Comparison of ENCODE assay signal across 8 mouse cellular contexts in genomic region chr13:107022266-107023171, GRCm38 (mm10). TPM values are rescaled to one million over a fixed set of nuclear protein-coding genes. Genes with fewer than 3 reads are reported as not detected.
DNase-seq lines count a peak whose midpoint lies in the region; ATAC-seq and TF ChIP-seq lines count a peak whose summit lies in the region.

No protein-coding gene starts in this region.

- H3K9me3 ChIP-seq in hindbrain, embryonic 15.5 days = no peaks in the 10 kb centered on the region

- peak overlapping the region; percentile 83 for H3K4me2 ChIP-seq in hindbrain, embryonic 15.5 days

- H3K4me1 ChIP-seq in hindbrain, embryonic 15.5 days (replicated peaks) = peaks cover 31% of the 10 kb centered on the region

- intact Hi-C loops in left cerebral cortex, adult 2 months (cut with DNase I) = loop anchor here (2.0 to 5.0 kb wide), 3 partner anchors 50 to 78 kb away; partner anchors contain the start of gene Dimt1

- WGBS in hindbrain, embryonic 15.5 days = 2% methylated on average over 68 of the region's 97 CpGs
- 4% methylated on average over 55 of the region's 97 CpGs for WGBS in macrophage (ENCODE audit: missing documents)

- DNase-seq in WW6 (ENCODE audit: low read depth, low spot score) = peak; percentile 46
- peak; percentile 83 to 93 for DNase-seq in cerebellum, postnatal 25 days
- peak; percentile 46 to 64 for DNase-seq in frontal cortex, postnatal 36 days (ENCODE audit: low spot score in 2 of 2)
- DNase-seq in left cerebral cortex, adult 2 months (ENCODE audit: extremely low spot score in 1 of 2, low spot score in 2 of 2) = peak; percentile 74 to 86
- DNase-seq in right cerebral cortex, adult 18-20 months = peak; percentile 84
- peak; percentile 77 for DNase-seq in urinary bladder, postnatal 14 days (ENCODE audit: low spot score)

- TF ChIP-seq CTCF in left cerebral cortex, adult 2 months (IDR thresholded peaks at IDR 0.05) = no peak

- ATAC-seq in hindbrain, embryonic 15.5 days (ENCODE audit: low FRiP score, low read depth) = peak; percentile 96

- H3K27me3 ChIP-seq in hindbrain, embryonic 15.5 days = no peaks in the 10 kb centered on the region

- H3K4me3 ChIP-seq in hindbrain, embryonic 15.5 days = peak overlapping the region; percentile 97
- H3K4me3 ChIP-seq in left cerebral cortex, adult 2 months = peak overlapping the region; percentile 75
- H3K4me3 ChIP-seq in macrophage (ENCODE audit: inconsistent target) = peak overlapping the region; percentile 37

- H3K36me3 ChIP-seq in hindbrain, embryonic 15.5 days = no peaks in the 10 kb centered on the region
- no peaks in the 10 kb centered on the region for H3K36me3 ChIP-seq in macrophage (ENCODE audit: inconsistent target)

- peak overlapping the region; percentile 99 for H3K27ac ChIP-seq in hindbrain, embryonic 15.5 days (replicated peaks)
- H3K27ac ChIP-seq in left cerebral cortex, adult 2 months = peak overlapping the region; percentile 93
- peak overlapping the region; percentile 66 for H3K27ac ChIP-seq in macrophage

- peak overlapping the region; percentile 90 for H3K9ac ChIP-seq in hindbrain, embryonic 15.5 days

- H3K79me2 ChIP-seq in macrophage (ENCODE audit: inconsistent target) = peaks cover 41% of the 10 kb centered on the region

RNA-seq across cellular contexts. Expression of gene Kif2a, which starts 0.6 kb away (rescaled TPM):
- polyA plus RNA-seq in hindbrain, embryonic 15.5 days (2015; fragmentation: Nextera tagmentation; extraction: Ambion mirVana) = 70.8 and 78.8 TPM in 2 replicates
- 100 to 1,000 TPM in 1 of 2 experiments, 10 to 100 TPM in 1; 88.8 to 107 TPM for total RNA-seq in left cerebral cortex, adult 2 months (2021)
- 10 to 100 TPM in 25 of 26 experiments, 1 to 10 TPM in 1; 8.3 to 43.6 (median 30.5) TPM for total RNA-seq in macrophage (2018; cell fraction: chromatin; rRNA removed)
- total RNA-seq in macrophage (2018; cell fraction: cytosol; rRNA removed) = 10 to 100 TPM; 22.0 to 34.2 (median 25.7) TPM
- 10 to 100 TPM; 11.3 to 46.7 (median 22.5) TPM for total RNA-seq in macrophage (2018; cell fraction: nucleus; rRNA removed)
- 18.2 to 22.6 TPM (median 22.4 TPM) in 3 replicates for polyA plus RNA-seq in macrophage (2018)

Comparison
In these comparisons a context has a peak if more than half of its experiments do, and no peak if none do; other contexts are left out.
1. Peak in every context shown above with its lines: DNase-seq, ATAC-seq, H3K4me3 ChIP-seq and H3K27ac ChIP-seq.
2. H3K4me3 ChIP-seq: peak in every context shown above with its lines; median percentile 97 in hindbrain, embryonic 15.5 days; 75 in left cerebral cortex, adult 2 months; 37 in macrophage.